ENCODE assay signal across 17 mouse cellular contexts in the genomic region with DNA sequence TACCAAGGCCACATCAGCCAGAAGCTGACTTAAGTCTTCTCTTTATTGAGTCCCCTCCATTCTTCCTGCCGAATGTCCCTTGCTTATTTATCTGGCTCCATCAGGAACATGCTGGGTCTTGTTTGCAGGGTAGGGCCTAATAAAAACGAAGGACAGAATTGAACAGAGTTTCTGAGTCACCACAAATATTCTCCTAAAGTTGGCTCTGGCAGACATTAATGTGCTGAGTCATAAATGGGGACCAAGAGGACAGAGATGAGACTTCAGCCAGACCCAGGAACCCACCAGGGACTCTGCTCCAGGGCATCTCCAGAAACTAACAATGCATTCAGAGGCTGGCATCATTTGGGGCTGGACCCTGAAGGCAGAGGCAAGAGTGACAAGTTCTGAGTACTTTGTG.
"Had no signal": no experiment of that assay in that cellular context is flagged by ENCODE, and none has a peak within 500 bp of the region (broad histone marks: within the 10 kb centered on the region; RNA-seq: fewer than 3 reads in every experiment).

No protein-coding gene starts in this region.

- H3K27me3 ChIP-seq: liver, embryonic 13.5 days; liver, embryonic 15.5 days; lung, embryonic 15.5 days; midbrain, embryonic 12.5 days; neural tube, embryonic 12.5 days had no signal

- H3K27ac ChIP-seq: liver, embryonic 13.5 days; liver, embryonic 15.5 days; lung, embryonic 15.5 days; macrophage; midbrain, embryonic 12.5 days; neural tube, embryonic 12.5 days had no signal

- H3K9me3 ChIP-seq: liver, embryonic 13.5 days; liver, embryonic 15.5 days; lung, embryonic 15.5 days; megakaryocyte, embryonic 14.5 days; midbrain, embryonic 12.5 days; neural tube, embryonic 12.5 days had no signal

- DNase-seq: liver, embryonic 13.5 days; liver, postnatal 0 days; lung, adult 2 months; lung, postnatal 14 days; lung, postnatal 36 days; midbrain, embryonic 14.5 days; right cerebral cortex, postnatal 14 days; thymus, adult 18-20 months; thymus, postnatal 14 days; thymus, postnatal 36 days had no signal

- H3K9ac ChIP-seq: liver, embryonic 13.5 days; liver, embryonic 15.5 days; liver, postnatal 0 days; lung, embryonic 15.5 days; midbrain, embryonic 12.5 days; neural tube, embryonic 12.5 days had no signal

- H3K4me2 ChIP-seq: liver, embryonic 13.5 days; liver, embryonic 15.5 days; lung, embryonic 15.5 days; midbrain, embryonic 12.5 days; neural tube, embryonic 12.5 days had no signal

- ATAC-seq: liver, postnatal 0 days; lung, postnatal 0 days had no signal

- H3K36me3 ChIP-seq: liver, embryonic 13.5 days; liver, embryonic 15.5 days; lung, embryonic 15.5 days; midbrain, embryonic 12.5 days; neural tube, embryonic 12.5 days had no signal

- H3K4me1 ChIP-seq: liver, embryonic 13.5 days; liver, embryonic 15.5 days; lung, embryonic 15.5 days; megakaryocyte, embryonic 14.5 days; midbrain, embryonic 12.5 days; neural tube, embryonic 12.5 days had no signal

- H3K4me3 ChIP-seq: liver, embryonic 13.5 days; liver, embryonic 15.5 days; lung, embryonic 15.5 days; megakaryocyte, embryonic 14.5 days; midbrain, embryonic 12.5 days; neural tube, embryonic 12.5 days had no signal
